Mouse (Mus musculus): Measurements from ENCODE around the gene Zc3h10. TPM values are rescaled to one million over a fixed set of nuclear protein-coding genes. Genes with fewer than 3 reads are reported as not detected.

The Zc3h10 gene
- 12.1 and 13.9 TPM in 2 replicates for polyA plus RNA-seq (2012; rRNA removed; ENCODE audit: low replicate concordance)

GRCm38 (mm10) chr10:128547361-128548032 is at the start of gene Zc3h10:
Gene Zc3h10 (minus strand): TSS chr10:128547774.

GRCm38 (mm10) chr10:128589464-128590192 is 42.1 kb upstream of the Zc3h10 start, which contains the start of gene Erbb3:
Gene Erbb3 (minus strand): TSS chr10:128589652.

GRCm38 (mm10) chr10:128565788-128566531 is 18.4 kb upstream of the Zc3h10 start, which contains the start of gene Pa2g4:
Gene Pa2g4 (minus strand): TSS chr10:128565987.

GRCm38 (mm10) chr10:128548947-128549681 is 1.5 kb upstream of the Zc3h10 start, which contains the start of gene Rpl41:
Gene Rpl41 (minus strand): TSS chr10:128549305.

GRCm38 (mm10) chr10:128525671-128526308 is 21.8 kb downstream of the Zc3h10 start, which contains the start of gene Esyt1:
Gene Esyt1 (minus strand): TSS chr10:128525871.

GRCm38 (mm10) chr10:128498590-128498989 is 49.0 kb downstream of the Zc3h10 start, which contains the start of gene Myl6b:
Gene Myl6b (minus strand): TSS chr10:128498685.

GRCm38 (mm10) chr10:128493695-128494666 is 53.6 kb downstream of the Zc3h10 start, which contains the start of gene Myl6:
Gene Myl6 (minus strand): TSS chr10:128494145.

Other genes with a start within 250 kb of the Zc3h10 start
- gene Il23a, start 249.0 kb downstream of the Zc3h10 start, polyA plus RNA-seq (2012; rRNA removed; ENCODE audit: low replicate concordance): 0.09 TPM in 1 of 2 replicates, not detected in the other
- gene Pan2, start 244.4 kb downstream of the Zc3h10 start, polyA plus RNA-seq (2012; rRNA removed; ENCODE audit: low replicate concordance): 11.9 and 15.5 TPM in 2 replicates
- gene Cnpy2, start 225.3 kb downstream of the Zc3h10 start, polyA plus RNA-seq (2012; rRNA removed; ENCODE audit: low replicate concordance): 19.5 and 28.4 TPM in 2 replicates
- 297 and 431 TPM in 2 replicates for gene Cs, start 210.0 kb downstream of the Zc3h10 start, polyA plus RNA-seq (2012; rRNA removed; ENCODE audit: low replicate concordance)
- gene Coq10a, start 178.8 kb downstream of the Zc3h10 start, polyA plus RNA-seq (2012; rRNA removed; ENCODE audit: low replicate concordance): 16.2 and 26.7 TPM in 2 replicates
- 11.3 and 18.5 TPM in 2 replicates for gene Ankrd52, start 170.7 kb downstream of the Zc3h10 start, polyA plus RNA-seq (2012; rRNA removed; ENCODE audit: low replicate concordance)
- gene Slc39a5, start 146.5 kb downstream of the Zc3h10 start, polyA plus RNA-seq (2012; rRNA removed; ENCODE audit: low replicate concordance): 340 and 495 TPM in 2 replicates
- gene Nabp2, start 136.3 kb downstream of the Zc3h10 start, polyA plus RNA-seq (2012; rRNA removed; ENCODE audit: low replicate concordance): 23.4 and 29.3 TPM in 2 replicates
- 10.0 and 17.7 TPM in 2 replicates for gene Rnf41, start 136.1 kb downstream of the Zc3h10 start, polyA plus RNA-seq (2012; rRNA removed; ENCODE audit: low replicate concordance)
- 59.9 and 73.0 TPM in 2 replicates for gene Smarcc2, start 88.5 kb downstream of the Zc3h10 start, polyA plus RNA-seq (2012; rRNA removed; ENCODE audit: low replicate concordance)
- 505 and 720 TPM in 2 replicates for gene Myl6, start 53.6 kb downstream of the Zc3h10 start, polyA plus RNA-seq (2012; rRNA removed; ENCODE audit: low replicate concordance)
- 1.4 and 1.8 TPM in 2 replicates for gene Myl6b, start 49.1 kb downstream of the Zc3h10 start, polyA plus RNA-seq (2012; rRNA removed; ENCODE audit: low replicate concordance)
- gene Esyt1, start 21.9 kb downstream of the Zc3h10 start, polyA plus RNA-seq (2012; rRNA removed; ENCODE audit: low replicate concordance): 22.7 and 25.3 TPM in 2 replicates
- 1,592 and 1,915 TPM in 2 replicates for gene Rpl41, start 1.5 kb upstream of the Zc3h10 start, polyA plus RNA-seq (2012; rRNA removed; ENCODE audit: low replicate concordance)
- 4.9 and 9.0 TPM in 2 replicates for gene Pa2g4, start 18.2 kb upstream of the Zc3h10 start, polyA plus RNA-seq (2012; rRNA removed; ENCODE audit: low replicate concordance)
- 45.3 and 63.8 TPM in 2 replicates for gene Erbb3, start 41.9 kb upstream of the Zc3h10 start, polyA plus RNA-seq (2012; rRNA removed; ENCODE audit: low replicate concordance)
- gene Rps26, start 79.0 kb upstream of the Zc3h10 start, polyA plus RNA-seq (2012; rRNA removed; ENCODE audit: low replicate concordance): 885 and 900 TPM in 2 replicates
- 0.74 and 1.6 TPM in 2 replicates for gene Ikzf4, start 98.2 kb upstream of the Zc3h10 start, polyA plus RNA-seq (2012; rRNA removed; ENCODE audit: low replicate concordance)
- gene Suox, start 126.3 kb upstream of the Zc3h10 start, polyA plus RNA-seq (2012; rRNA removed; ENCODE audit: low replicate concordance): 3.8 and 12.6 TPM in 2 replicates
- 21.5 and 28.1 TPM in 2 replicates for gene Rab5b, start 148.5 kb upstream of the Zc3h10 start, polyA plus RNA-seq (2012; rRNA removed; ENCODE audit: low replicate concordance)
- gene Pmel, start 156.4 kb upstream of the Zc3h10 start, polyA plus RNA-seq (2012; rRNA removed; ENCODE audit: low replicate concordance): 1.1 and 2.5 TPM in 2 replicates
- 4.6 and 8.6 TPM in 2 replicates for gene Cdk2, start 157.3 kb upstream of the Zc3h10 start, polyA plus RNA-seq (2012; rRNA removed; ENCODE audit: low replicate concordance)
- gene Dgka, start 197.1 kb upstream of the Zc3h10 start, polyA plus RNA-seq (2012; rRNA removed; ENCODE audit: low replicate concordance): 34.6 and 50.5 TPM in 2 replicates
- 16.5 and 19.9 TPM in 2 replicates for gene Pym1, start 200.1 kb upstream of the Zc3h10 start, polyA plus RNA-seq (2012; rRNA removed; ENCODE audit: low replicate concordance)
- 0.55 and 1.0 TPM in 2 replicates for gene Mmp19, start 243.1 kb upstream of the Zc3h10 start, polyA plus RNA-seq (2012; rRNA removed; ENCODE audit: low replicate concordance)